Mouse (Mus musculus): ENCODE results near the gene Tns3.

The Tns3 gene

GRCm38 (mm10) chr11:8618301-8618700 lies 46.0 kb downstream of the Tns3 start:
- no peak for DNase-seq (ENCODE audit: low spot score)

- no peak for DNase-seq (ENCODE audit: low spot score)
Observed at GRCm38 (mm10) chr11:8615436-8615835, 48.9 kb downstream of the Tns3 start.

GRCm38 (mm10) chr11:8610456-8610855 lies 53.9 kb downstream of the Tns3 start:
- no peak for DNase-seq (ENCODE audit: low spot score)

GRCm38 (mm10) chr11:8609873-8610272 lies 54.5 kb downstream of the Tns3 start:
- DNase-seq (ENCODE audit: low spot score): no peak

- DNase-seq (ENCODE audit: low spot score): no peak
Observed at GRCm38 (mm10) chr11:8607123-8607522, 57.2 kb downstream of the Tns3 start.

- DNase-seq (ENCODE audit: low spot score): no peak
Observed at GRCm38 (mm10) chr11:8604789-8605569, 59.4 kb downstream of the Tns3 start.

- no peak for DNase-seq (ENCODE audit: low spot score)
Observed at GRCm38 (mm10) chr11:8602606-8603005, 61.7 kb downstream of the Tns3 start.

GRCm38 (mm10) chr11:8601411-8601821 lies 62.9 kb downstream of the Tns3 start:
- DNase-seq (ENCODE audit: low spot score): no peak

GRCm38 (mm10) chr11:8595642-8596041 lies 68.7 kb downstream of the Tns3 start:
- DNase-seq (ENCODE audit: low spot score): no peak

- DNase-seq (ENCODE audit: low spot score): no peak
Observed at GRCm38 (mm10) chr11:8593172-8593571, 71.2 kb downstream of the Tns3 start.

- DNase-seq (ENCODE audit: low spot score): no peak
Observed at GRCm38 (mm10) chr11:8591271-8591670, 73.1 kb downstream of the Tns3 start.

- peak; percentile 57 for DNase-seq (ENCODE audit: low spot score)
Observed at GRCm38 (mm10) chr11:8589226-8589905, 75.0 kb downstream of the Tns3 start.

- DNase-seq (ENCODE audit: low spot score): no peak
Observed at GRCm38 (mm10) chr11:8587941-8588340, 76.4 kb downstream of the Tns3 start.

- no peak for DNase-seq (ENCODE audit: low spot score)
Observed at GRCm38 (mm10) chr11:8586996-8587644, 77.2 kb downstream of the Tns3 start.

- no peak for DNase-seq (ENCODE audit: low spot score)
Observed at GRCm38 (mm10) chr11:8586374-8586773, 78.0 kb downstream of the Tns3 start.

GRCm38 (mm10) chr11:8585686-8586085 lies 78.6 kb downstream of the Tns3 start:
- no peak for DNase-seq (ENCODE audit: low spot score)

GRCm38 (mm10) chr11:8584925-8585324 lies 79.4 kb downstream of the Tns3 start:
- DNase-seq (ENCODE audit: low spot score): no peak

GRCm38 (mm10) chr11:8584307-8584706 lies 80.0 kb downstream of the Tns3 start:
- no peak for DNase-seq (ENCODE audit: low spot score)

- DNase-seq (ENCODE audit: low spot score): no peak
Observed at GRCm38 (mm10) chr11:8583137-8583536, 81.2 kb downstream of the Tns3 start.

GRCm38 (mm10) chr11:8582101-8582920 lies 82.0 kb downstream of the Tns3 start:
- no peak for DNase-seq (ENCODE audit: low spot score)

- no peak for DNase-seq (ENCODE audit: low spot score)
Observed at GRCm38 (mm10) chr11:8579789-8580188, 84.5 kb downstream of the Tns3 start.
